Mouse (Mus musculus) right cerebral cortex, postnatal 4 days (tissue): ENCODE measurements around the gene Myl9.
"Not testable (repeated sequence)": the region's sequence is repeated elsewhere in the genome, so short reads cannot be mapped to it uniquely, and the experiment has no call there.

Source experiments
- DNase-seq: peaks from one replicate; pipeline ENCODE4 v3.0.0-alpha.2; 2022

The Myl9 gene

DNA sequence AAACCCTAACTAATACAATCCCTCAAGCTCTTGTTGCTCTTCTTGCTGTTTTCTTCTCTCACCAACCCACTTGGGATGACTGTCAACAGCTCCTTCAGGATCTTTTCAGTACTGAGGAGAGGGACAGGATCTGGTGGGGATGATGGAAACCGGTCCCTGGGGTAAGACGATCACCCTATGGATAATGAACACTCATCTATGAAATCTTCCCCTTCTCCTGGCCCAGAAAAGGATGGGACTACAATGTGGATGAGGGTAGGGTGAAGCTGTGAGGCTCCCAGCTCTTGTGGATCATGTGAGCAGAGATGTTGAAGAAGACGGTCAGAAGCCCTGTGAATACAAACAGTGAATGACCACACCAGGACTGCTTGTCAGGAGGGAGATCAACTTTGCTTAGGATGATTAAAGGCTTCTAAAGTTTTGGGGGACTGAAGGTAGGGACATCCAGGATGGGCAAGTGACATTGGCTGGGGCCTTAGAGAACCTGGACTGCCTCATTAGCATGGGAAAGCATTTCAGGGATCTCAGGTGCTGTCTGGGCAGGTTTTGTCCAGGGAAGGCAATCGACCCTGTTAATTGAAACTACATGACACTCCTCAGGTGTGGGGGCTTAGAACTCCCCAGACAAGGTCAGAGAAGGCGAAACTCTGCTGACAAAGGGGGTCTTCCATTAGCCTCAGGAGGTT, 12.0 kb downstream of the Myl9 start:
- DNase-seq, result no peak

DNA sequence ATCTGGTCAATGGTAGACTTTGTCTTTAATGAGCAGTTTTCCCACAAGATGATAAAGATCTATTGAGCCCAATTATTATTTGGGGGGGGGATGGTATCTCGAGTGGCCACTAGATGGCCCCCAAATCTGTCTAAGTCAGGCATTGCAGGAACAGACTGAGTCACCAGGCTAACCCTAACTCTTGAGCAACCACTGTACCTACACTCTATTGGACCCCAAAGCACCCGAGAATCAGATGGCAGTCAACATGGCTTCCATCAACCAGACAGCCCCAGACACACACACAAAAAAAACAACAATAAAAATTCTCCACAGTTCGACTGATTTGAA, 12.5 kb downstream of the Myl9 start:
- DNase-seq, result no peak

DNA sequence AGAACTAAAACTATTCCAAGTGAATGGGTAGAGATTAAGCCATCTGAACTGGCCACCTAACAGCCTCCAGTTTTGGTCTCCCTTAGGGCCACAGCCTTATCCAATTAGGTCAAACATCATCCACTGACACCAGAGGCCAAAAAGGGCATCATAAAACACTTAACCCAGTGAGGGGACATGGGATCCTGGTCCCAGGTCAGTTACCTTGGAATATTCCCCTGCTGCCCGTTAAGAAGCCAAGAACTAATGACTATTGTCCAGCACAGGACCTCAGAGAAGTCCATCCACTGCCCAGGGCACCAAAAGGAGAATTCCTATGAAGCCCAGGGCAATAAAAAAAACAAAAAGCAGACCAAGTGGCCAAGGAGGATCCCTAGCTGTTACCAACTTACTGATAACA, 13.6 kb downstream of the Myl9 start:
- DNase-seq, result no peak

DNA sequence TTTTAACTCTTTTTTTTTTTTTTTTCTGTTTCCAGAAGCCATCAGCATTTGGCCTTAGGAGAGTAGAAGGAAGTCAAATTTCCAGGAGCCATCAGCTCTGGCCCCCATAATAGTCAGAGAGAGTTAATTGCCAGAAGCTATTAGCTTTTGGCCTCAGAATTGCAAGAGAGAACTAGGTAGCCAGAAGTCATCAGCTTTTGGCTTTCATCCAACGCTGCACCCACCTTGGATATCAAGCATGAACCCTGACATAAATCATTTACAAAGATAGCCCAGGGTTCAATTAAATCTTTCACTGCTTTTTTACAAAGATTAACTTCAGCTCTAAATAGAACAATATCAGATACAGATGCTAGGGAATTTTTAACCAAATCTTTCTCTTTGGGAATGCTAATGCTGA, 23.3 kb downstream of the Myl9 start:
- no peak for DNase-seq

DNA sequence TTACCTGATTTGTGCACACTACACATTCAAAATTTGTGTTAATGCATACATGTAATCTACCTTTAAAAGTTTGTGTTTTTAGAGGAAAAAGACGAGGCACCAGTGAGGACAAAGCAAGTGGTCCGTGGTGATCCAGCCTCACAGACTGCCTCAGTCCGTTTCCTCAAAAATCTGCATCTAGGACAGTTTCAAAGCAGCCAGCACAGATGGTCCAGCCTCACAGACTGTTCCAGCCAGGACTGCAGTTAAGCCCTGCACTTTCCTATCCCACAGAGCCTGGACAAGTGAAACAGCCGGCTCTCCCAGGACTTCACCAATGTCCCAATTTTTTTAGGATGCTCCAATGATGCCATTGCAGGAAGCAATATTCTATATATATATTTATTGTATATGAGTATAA, 25.8 kb downstream of the Myl9 start:
- DNase-seq, result no peak

DNA sequence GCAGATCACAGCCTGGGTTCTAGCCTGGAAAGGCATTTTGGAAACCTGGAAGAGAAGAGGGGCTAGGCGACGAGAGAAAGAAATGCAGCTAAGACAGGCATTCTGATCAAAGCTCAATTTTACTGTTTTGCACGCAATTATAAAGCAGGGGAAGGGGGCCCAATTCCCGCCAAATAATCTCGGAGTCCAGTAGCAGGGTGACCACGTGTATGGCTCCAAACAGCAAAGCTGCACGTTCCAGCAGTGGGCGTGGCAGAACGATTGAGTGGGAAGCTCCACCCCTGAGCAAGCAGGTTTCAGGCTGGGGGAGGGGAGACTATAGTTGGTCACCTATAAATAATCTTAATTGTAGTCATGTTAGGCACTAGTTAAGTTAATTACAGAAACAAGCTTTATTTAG, 26.9 kb downstream of the Myl9 start:
- DNase-seq, result not testable (repeated sequence)

DNA sequence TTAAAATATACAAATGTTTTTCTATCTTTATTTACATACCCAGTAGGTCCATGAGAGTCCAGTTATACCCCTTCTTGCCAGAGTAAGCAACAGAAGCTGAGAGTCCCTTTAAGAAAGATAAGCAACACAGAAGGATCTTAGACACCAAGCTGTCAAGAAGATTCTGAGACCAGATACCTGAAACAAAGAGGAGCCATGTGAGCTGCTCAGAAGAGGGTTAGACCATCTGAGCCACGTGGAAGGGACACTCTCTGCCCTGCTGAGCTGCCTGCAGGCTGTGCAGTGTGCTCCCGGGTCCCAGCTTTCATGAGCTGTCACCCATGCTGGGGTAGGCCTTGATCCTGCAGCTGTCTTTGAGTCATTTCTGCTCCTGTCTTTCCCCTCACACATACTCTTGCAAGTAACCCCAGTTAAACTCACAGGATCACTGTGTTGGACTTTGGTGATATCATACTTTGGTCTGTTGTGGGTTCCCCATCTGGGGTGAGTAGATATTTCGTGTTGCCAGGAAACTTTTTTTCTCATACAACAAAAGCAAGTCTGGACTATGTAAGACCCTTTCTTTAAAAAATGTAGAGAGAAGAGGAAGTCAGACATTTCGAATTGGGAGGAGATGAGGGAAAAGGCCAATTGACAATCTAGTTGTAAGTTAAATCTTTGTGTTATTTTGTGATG, 28.6 kb downstream of the Myl9 start:
- DNase-seq, result no peak

DNA sequence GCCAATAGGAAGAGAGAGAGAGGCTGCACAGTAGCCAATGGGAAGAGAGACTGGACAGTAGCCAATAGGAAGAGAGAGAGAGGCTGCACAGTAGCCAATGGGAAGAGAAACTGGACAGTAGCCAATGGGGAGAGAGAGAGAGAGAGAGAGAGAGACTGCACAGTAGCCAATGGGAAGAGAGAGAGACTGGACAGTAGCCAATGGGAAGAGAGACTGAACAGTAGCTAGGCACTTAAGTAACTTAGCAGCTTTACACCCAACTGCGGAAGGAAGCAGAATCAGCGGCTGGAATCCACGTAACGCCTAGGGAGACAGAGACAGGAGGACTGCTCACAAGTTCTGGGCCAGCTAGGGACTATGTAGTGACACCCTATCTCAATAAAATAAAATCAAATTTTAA, 29.4 kb downstream of the Myl9 start:
- no peak for DNase-seq

DNA sequence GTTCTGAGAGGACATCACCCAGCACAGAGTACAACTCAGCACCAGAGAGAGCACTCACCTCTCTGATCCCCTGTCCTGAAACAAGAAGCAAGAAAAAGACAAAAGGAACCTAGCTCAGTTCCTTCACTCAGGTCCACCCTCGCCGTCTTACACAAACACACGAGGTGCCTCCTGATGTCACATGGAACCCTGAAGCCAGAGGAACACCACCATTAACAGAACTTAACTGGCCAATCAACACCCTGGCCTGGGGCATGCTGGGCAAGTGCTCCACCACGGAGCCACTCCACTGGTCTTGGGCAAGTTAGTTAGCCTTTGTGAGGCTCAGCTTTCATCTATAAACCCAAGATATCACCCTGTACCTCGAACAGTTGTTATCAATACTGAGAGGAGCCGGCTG, 31.7 kb downstream of the Myl9 start:
- no peak for DNase-seq

DNA sequence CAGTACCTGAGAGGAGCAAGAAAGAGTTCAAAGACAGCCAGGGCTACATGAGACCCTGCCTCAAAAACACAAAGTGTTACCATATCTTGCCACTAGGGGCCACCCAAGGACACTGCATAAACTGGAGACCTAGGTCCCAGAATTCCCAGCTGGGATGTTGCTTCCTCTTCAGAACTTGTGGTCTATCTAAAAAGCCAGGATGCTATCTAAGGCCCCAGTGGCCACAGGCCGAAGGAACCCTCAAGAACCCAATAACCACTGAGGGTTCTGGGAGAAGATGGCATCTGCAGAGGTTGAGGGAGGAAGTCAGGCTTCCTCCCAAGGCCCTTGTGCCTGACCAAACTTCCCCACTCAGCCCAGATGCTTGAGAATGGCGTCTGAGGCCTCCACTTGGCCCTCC, 34.4 kb downstream of the Myl9 start:
- peak; percentile 74 for DNase-seq

DNA sequence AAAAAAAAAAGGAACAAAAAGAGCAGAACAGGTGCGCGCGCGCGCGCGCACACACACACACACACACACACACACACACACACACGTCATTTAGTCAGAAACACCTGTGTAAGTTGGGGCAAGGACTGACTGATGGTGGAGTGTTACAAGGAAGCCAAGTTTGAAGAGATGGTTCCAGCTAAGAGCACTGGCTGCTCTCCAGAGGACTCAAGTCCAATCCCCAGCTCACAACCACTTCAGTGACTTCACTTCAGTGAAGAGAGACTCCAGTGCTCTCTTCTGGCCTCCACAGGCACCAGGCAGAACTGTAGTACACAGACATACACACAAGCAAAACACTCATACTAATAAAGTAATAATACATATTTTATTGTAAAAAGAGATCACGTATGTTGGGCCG, 35.5 kb downstream of the Myl9 start:
- no peak for DNase-seq

DNA sequence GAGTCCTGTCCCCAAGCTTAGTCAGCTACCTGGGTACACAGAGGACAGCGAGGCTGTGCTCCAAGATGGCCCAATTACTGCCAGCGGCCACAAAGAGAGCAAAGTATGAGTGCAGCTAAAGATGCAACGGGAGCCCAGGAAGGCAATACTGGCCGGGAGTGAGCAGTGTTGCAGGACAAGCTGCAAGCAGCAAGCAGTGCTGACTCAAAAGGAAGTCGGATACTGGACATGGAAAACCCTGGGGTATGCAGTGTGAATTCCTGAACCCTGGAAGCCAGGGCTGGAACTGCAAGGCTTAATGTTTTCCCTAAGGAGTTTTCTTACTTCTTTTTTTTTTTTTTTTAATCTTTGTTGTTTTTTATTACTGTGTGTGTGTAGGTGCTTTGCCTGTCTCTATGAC, 36.3 kb downstream of the Myl9 start:
- DNase-seq, result no peak

DNA sequence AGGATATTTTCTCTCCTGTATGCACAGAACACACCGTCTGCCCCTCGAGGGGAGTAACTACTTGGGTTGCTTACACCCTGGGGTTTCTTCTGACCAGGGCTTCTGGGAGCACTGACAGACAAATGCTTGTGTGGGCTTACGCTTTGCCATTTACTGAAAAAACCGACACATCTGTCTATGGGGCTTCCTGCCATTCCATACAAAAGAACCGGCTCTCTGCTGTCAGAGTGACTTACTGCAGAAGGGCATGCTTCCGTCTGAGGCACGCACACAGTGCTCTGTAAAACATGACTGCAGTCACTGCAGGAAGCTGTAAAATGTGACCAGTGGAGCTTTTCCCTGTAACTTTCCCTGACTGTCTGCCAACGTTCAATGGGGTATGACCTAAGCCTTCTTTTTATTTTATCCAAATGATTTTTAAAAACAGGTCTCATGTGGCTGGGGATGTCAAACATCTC, 39.2 kb downstream of the Myl9 start:
- no peak for DNase-seq

DNA sequence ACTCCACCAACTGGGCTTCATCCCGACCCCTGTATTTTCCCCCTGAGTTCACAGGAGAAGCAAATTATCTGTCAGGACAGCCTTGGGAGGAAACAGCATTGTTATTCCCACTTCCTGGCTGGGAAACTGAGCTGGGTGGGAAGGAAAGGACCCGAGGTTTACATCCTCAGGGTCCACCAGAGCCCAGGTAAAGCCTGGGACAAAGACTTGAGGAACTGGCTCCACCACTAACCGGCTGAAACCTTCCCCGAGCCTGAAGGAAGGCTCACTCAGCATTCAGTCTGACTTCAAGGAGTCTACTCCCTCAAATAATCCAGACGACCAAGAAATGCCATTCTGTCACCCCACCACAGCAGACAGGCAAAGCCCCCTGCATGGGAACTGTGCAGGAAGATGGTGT, 39.7 kb downstream of the Myl9 start:
- DNase-seq, result no peak

DNA sequence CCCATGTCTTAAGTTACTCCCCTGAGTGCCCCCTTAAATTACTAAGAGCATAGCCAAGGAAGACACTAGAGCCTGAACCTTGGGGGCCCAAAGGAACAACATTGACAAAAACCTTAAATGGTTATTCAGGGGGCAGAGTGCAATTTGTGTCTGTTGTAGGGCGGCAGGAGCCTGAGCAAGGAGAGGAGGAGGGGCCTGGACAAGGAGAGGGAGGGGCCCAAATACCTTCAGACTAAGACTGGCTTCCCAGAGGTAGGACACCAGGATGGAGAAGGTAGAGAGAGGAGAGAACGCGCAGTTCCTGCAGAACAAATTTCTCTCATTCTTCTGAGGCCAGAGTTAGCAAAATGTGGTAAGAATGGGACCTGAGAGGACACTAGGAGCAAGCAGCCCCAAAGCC, 40.2 kb downstream of the Myl9 start:
- no peak for DNase-seq

DNA sequence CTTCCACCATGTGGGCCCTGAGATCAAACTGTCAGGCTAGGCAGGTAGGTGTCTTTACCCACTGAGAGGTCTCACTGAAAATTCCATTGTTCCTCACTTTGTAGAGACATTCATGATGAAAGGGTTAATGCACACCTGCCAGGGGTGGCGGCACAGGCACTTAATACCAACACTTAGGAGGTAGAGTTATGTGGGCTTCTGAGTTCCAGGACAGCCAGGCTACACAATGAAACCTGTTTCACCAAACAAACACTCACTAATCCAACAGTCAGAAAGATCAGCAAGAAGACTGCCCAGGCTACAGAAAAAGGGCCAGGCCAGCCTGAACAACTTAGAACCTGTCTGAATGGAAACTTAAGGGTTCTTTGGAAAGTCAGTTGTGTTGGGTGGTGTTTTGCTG, 40.9 kb downstream of the Myl9 start:
- no peak for DNase-seq

DNA sequence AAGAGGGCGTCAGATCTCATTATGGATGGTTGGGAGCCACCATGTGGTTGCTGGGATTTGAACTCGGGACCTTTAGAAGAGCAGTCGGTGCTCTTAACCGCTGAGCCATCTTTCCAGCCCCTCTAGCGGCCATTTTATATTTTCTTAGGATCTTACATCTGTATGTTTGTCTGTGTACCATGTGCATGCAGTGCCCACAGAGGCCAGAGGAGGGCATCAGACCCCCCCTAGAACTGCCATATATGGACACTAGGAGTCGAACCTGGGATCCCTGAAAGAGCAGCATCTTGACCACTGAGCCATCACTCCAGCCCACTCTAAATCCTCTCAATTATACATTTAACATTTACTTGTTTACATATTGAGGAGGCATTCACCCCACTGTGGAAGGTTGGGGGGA, 49.9 kb downstream of the Myl9 start:
- not testable (repeated sequence) for DNase-seq
